Mouse (Mus musculus) lung, postnatal 0 days (tissue): Measurements from ENCODE around the gene Jaml.

Experiments used
- CTCF ChIP-seq: IDR thresholded peaks from 2 replicates; pipeline ENCODE4 v1.5.1; 2016; ENCODE audit warnings: antibody characterized with exemption, mild to moderate bottlenecking
- EP300 ChIP-seq: IDR thresholded peaks from 2 replicates; pipeline ENCODE4 v1.6.1; 2016; ENCODE audit warnings: antibody characterized with exemption, mild to moderate bottlenecking, control low read depth

DNA sequence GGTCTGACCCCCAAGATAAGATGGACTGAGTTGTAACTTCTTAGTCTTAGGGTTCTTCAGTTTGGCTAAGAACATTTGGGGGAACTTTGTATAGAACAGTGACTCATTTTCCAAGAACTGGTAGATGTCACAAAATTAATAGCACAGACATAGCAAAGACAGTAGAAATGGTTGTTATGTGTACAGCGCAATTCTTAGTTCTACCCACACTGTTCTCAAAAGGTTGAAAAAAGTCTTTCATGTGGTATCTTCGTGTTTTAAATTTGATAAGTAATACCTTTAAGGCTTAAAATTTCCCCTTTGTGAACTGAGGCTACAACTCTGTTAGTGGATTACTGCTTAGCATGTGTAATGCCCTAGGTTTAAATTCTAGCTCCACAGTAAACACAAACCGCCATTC, 4.1 kb downstream of the Jaml start:
- TF ChIP-seq CTCF (no peak), EP300 (no peak)
